Mouse (Mus musculus): ENCODE measurements at regions not wholly inside any gene's neighbourhood (a gene's known extent, or its start where the extent isn't known, plus 50 kb on each side); places are given as distances from the start of the nearest gene placed in this dataset.

GRCm38 (mm10) chr11:7625256-7625655, 411.5 kb upstream of the Igfbp3 start:
- Histone ChIP-seq H3ac (ENCODE audit: control insufficient read depth, insufficient read length) (no peak overlapping the region), H3K27me3 (ENCODE audit: control insufficient read depth, insufficient read depth, insufficient read length) (no peaks in the 10 kb centered on the region), H3K36me3 (ENCODE audit: control insufficient read depth, insufficient read depth) (no peaks in the 10 kb centered on the region), H3K79me2 (ENCODE audit: control insufficient read depth, insufficient read depth) (no peaks in the 10 kb centered on the region), H3K4me3 (no peak overlapping the region), H3K4me2 (ENCODE audit: low read depth) (no peak overlapping the region)
- TF ChIP-seq SRF (IDR thresholded peaks at IDR 0.05; ENCODE audit: control insufficient read depth, insufficient read length, low read depth) (no peak), CEBPB (IDR thresholded peaks at IDR 0.05; ENCODE audit: insufficient read depth, poor library complexity, severe bottlenecking) (no peak), POLR2A (IDR thresholded peaks at IDR 0.05; ENCODE audit: insufficient read length, low read depth) (no peak), POLR2AphosphoS2 (IDR thresholded peaks at IDR 0.05; ENCODE audit: insufficient read length, low read depth) (no peak)

- no peak overlapping the region for H3ac ChIP-seq (ENCODE audit: control insufficient read depth, insufficient read length)
- no peaks in the 10 kb centered on the region for H3K36me3 ChIP-seq (ENCODE audit: control insufficient read depth, insufficient read depth)
- TF ChIP-seq POLR2AphosphoS2 (IDR thresholded peaks at IDR 0.05; ENCODE audit: insufficient read length, low read depth) (no peak), MAX (IDR thresholded peaks at IDR 0.05; ENCODE audit: low read depth) (no peak), SRF (IDR thresholded peaks at IDR 0.05; ENCODE audit: control insufficient read depth, insufficient read length, low read depth) (no peak), TCF12 (IDR thresholded peaks at IDR 0.05; ENCODE audit: insufficient read depth, poor library complexity, severe bottlenecking) (no peak), E2F4 (IDR thresholded peaks at IDR 0.05; ENCODE audit: insufficient read depth) (no peak), USF1 (IDR thresholded peaks at IDR 0.05; ENCODE audit: low read depth) (no peak), REST (IDR thresholded peaks at IDR 0.05; ENCODE audit: insufficient read depth, insufficient read length) (no peak), POLR2A (IDR thresholded peaks at IDR 0.05; ENCODE audit: insufficient read length, low read depth) (no peak)
- H3K79me2 ChIP-seq (ENCODE audit: control insufficient read depth, insufficient read depth): no peaks in the 10 kb centered on the region
- no peak overlapping the region for H3K4me3 ChIP-seq
- H3K27me3 ChIP-seq (ENCODE audit: control insufficient read depth, insufficient read depth, insufficient read length): no peaks in the 10 kb centered on the region
- H3K4me2 ChIP-seq (ENCODE audit: low read depth): no peak overlapping the region
Measured at GRCm38 (mm10) chr11:7620320-7620719, 406.6 kb upstream of the Igfbp3 start.

- H3K4me2 ChIP-seq (ENCODE audit: low read depth): no peak overlapping the region
- H3K27me3 ChIP-seq (ENCODE audit: control insufficient read depth, insufficient read depth, insufficient read length): no peaks in the 10 kb centered on the region
- H3K36me3 ChIP-seq (ENCODE audit: control insufficient read depth, insufficient read depth): no peaks in the 10 kb centered on the region
- no peak for TF ChIP-seq REST (IDR thresholded peaks at IDR 0.05; ENCODE audit: insufficient read depth, insufficient read length)
- TF ChIP-seq MYOG (IDR thresholded peaks at IDR 0.05; ENCODE audit: control insufficient read depth in 1 of 3, insufficient read depth in 1 of 3, insufficient read length in 2 of 3, low read depth in 2 of 3): no peak
- no peak for TF ChIP-seq POLR2A (IDR thresholded peaks at IDR 0.05; ENCODE audit: insufficient read length, low read depth)
- TF ChIP-seq E2F4 (IDR thresholded peaks at IDR 0.05; ENCODE audit: insufficient read depth): no peak
- no peak for TF ChIP-seq TCF3 (IDR thresholded peaks at IDR 0.05; ENCODE audit: insufficient read length, low read depth)
- TF ChIP-seq SRF (IDR thresholded peaks at IDR 0.05; ENCODE audit: control insufficient read depth, insufficient read length, low read depth): no peak
- no peak for TF ChIP-seq MYOD1 (IDR thresholded peaks at IDR 0.05; ENCODE audit: control insufficient read depth in 1 of 3, insufficient read length in 2 of 3, low read depth in 2 of 3)
- no peak for TF ChIP-seq CEBPB (IDR thresholded peaks at IDR 0.05; ENCODE audit: insufficient read depth, poor library complexity, severe bottlenecking)
- no peak for TF ChIP-seq USF1 (IDR thresholded peaks at IDR 0.05; ENCODE audit: low read depth)
- TF ChIP-seq POLR2AphosphoS2 (IDR thresholded peaks at IDR 0.05; ENCODE audit: insufficient read length, low read depth): no peak
- H3K4me3 ChIP-seq: no peak overlapping the region
- H3ac ChIP-seq (ENCODE audit: control insufficient read depth, insufficient read length): no peak overlapping the region
- H3K79me2 ChIP-seq (ENCODE audit: control insufficient read depth, insufficient read depth): no peaks in the 10 kb centered on the region
Measured at GRCm38 (mm10) chr11:7610752-7611151, 397.0 kb upstream of the Igfbp3 start.

- H3K4me3 ChIP-seq: no peak overlapping the region
- H3K27me3 ChIP-seq (ENCODE audit: control insufficient read depth, insufficient read depth, insufficient read length): no peaks in the 10 kb centered on the region
- TF ChIP-seq SRF (IDR thresholded peaks at IDR 0.05; ENCODE audit: control insufficient read depth, insufficient read length, low read depth) (no peak), MAX (IDR thresholded peaks at IDR 0.05; ENCODE audit: low read depth) (no peak), POLR2AphosphoS2 (IDR thresholded peaks at IDR 0.05; ENCODE audit: insufficient read length, low read depth) (no peak), E2F4 (IDR thresholded peaks at IDR 0.05; ENCODE audit: insufficient read depth) (no peak)
- H3ac ChIP-seq (ENCODE audit: control insufficient read depth, insufficient read length): no peak overlapping the region
- H3K36me3 ChIP-seq (ENCODE audit: control insufficient read depth, insufficient read depth): no peaks in the 10 kb centered on the region
- no peaks in the 10 kb centered on the region for H3K79me2 ChIP-seq (ENCODE audit: control insufficient read depth, insufficient read depth)
- H3K4me2 ChIP-seq (ENCODE audit: low read depth): no peak overlapping the region
Measured at GRCm38 (mm10) chr11:7609921-7610320, 396.2 kb upstream of the Igfbp3 start.

GRCm38 (mm10) chr11:7606652-7607051, 392.9 kb upstream of the Igfbp3 start:
- TF ChIP-seq POLR2AphosphoS2 (IDR thresholded peaks at IDR 0.05; ENCODE audit: insufficient read length, low read depth) (no peak), MYOD1 (IDR thresholded peaks at IDR 0.05; ENCODE audit: control insufficient read depth in 1 of 3, insufficient read length in 2 of 3, low read depth in 2 of 3) (no peak), SRF (IDR thresholded peaks at IDR 0.05; ENCODE audit: control insufficient read depth, insufficient read length, low read depth) (no peak), CEBPB (IDR thresholded peaks at IDR 0.05; ENCODE audit: insufficient read depth, poor library complexity, severe bottlenecking) (no peak), REST (IDR thresholded peaks at IDR 0.05; ENCODE audit: insufficient read depth, insufficient read length) (no peak), TCF3 (IDR thresholded peaks at IDR 0.05; ENCODE audit: insufficient read length, low read depth) (no peak), USF1 (IDR thresholded peaks at IDR 0.05; ENCODE audit: low read depth) (no peak), POLR2A (IDR thresholded peaks at IDR 0.05; ENCODE audit: insufficient read length, low read depth) (no peak), MAX (IDR thresholded peaks at IDR 0.05; ENCODE audit: low read depth) (no peak), TCF12 (IDR thresholded peaks at IDR 0.05; ENCODE audit: insufficient read depth, poor library complexity, severe bottlenecking) (no peak), MYOG (IDR thresholded peaks at IDR 0.05; ENCODE audit: control insufficient read depth in 1 of 3, insufficient read depth in 1 of 3, insufficient read length in 2 of 3, low read depth in 2 of 3) (no peak), E2F4 (IDR thresholded peaks at IDR 0.05; ENCODE audit: insufficient read depth) (no peak)
- Histone ChIP-seq H3K36me3 (ENCODE audit: control insufficient read depth, insufficient read depth) (no peaks in the 10 kb centered on the region), H3K4me2 (ENCODE audit: low read depth) (no peak overlapping the region), H3K4me3 (no peak overlapping the region), H3ac (ENCODE audit: control insufficient read depth, insufficient read length) (no peak overlapping the region), H3K79me2 (ENCODE audit: control insufficient read depth, insufficient read depth) (no peaks in the 10 kb centered on the region), H3K27me3 (ENCODE audit: control insufficient read depth, insufficient read depth, insufficient read length) (no peaks in the 10 kb centered on the region)
